Mouse (Mus musculus): Measurements from ENCODE around the gene Knop1.

- TF ChIP-seq CTCF (IDR thresholded peaks at IDR 0.05 in 2 of 3, conservative IDR thresholded peaks at IDR 0.05 in 1 of 3; ENCODE audit: control insufficient read depth in 1 of 3, insufficient read depth in 1 of 3, low read depth in 2 of 3, low read length in 3 of 3, poor library complexity in 1 of 3, severe bottlenecking in 1 of 3), result no peak
- no peak for TF ChIP-seq GABPA (IDR thresholded peaks at IDR 0.05; ENCODE audit: low read depth, low read length)
- no peak for TF ChIP-seq POLR2A (IDR thresholded peaks at IDR 0.05; ENCODE audit: control insufficient read depth in 1 of 2, insufficient read depth in 1 of 2, low read depth in 1 of 2, low read length in 2 of 2, poor library complexity in 1 of 2)
- no peak for TF ChIP-seq USF1 (IDR thresholded peaks at IDR 0.05; ENCODE audit: low read depth, low read length)
Measured at GRCm38 (mm10) chr7:118821887-118822556, 34.0 kb downstream of the Knop1 start.
